Mouse (Mus musculus) midbrain, embryonic 13.5 days (tissue): ENCODE measurements around the gene 2810459M11Rik. TPM values are rescaled to one million over a fixed set of nuclear protein-coding genes. Genes with fewer than 3 reads are reported as not detected.
A peak's percentile ranks its signal among the peaks of the same experiment; 100 is the strongest.

Experiments used
- ATAC-seq: fragments of 200-750 bp; cut with Nextera tagmentation; 2 replicates; pipeline ENCODE4 v1.8.0; 2017; ENCODE audit warnings: mild to moderate bottlenecking, moderate TSS enrichment, moderate library complexity
- H3K27ac ChIP-seq: fragments of 300-500 bp; sonication (generic); 2 replicates; pipeline ENCODE4 v1.5.1; 2015; ENCODE audit warnings: inconsistent platforms, mild to moderate bottlenecking, moderate library complexity
- H3K27me3 ChIP-seq: fragments of 300-500 bp; sonication (generic); 2 replicates; pipeline ENCODE4 v1.6.1; 2015; ENCODE audit warnings: mild to moderate bottlenecking, inconsistent platforms
- H3K36me3 ChIP-seq: fragments of 300-500 bp; sonication (generic); 2 replicates; pipeline ENCODE4 v1.6.1; 2015; ENCODE audit warnings: mild to moderate bottlenecking, inconsistent platforms
- H3K4me1 ChIP-seq: fragments of 300-500 bp; sonication (generic); replicated peaks from 2 replicates; pipeline ENCODE4 v1.6.1; 2015; ENCODE audit warnings: inconsistent platforms
- H3K4me2 ChIP-seq: fragments of 300-500 bp; sonication (generic); replicated peaks from 2 replicates; pipeline ENCODE4 v1.6.1; 2015; ENCODE audit warnings: moderate library complexity, mild to moderate bottlenecking, inconsistent platforms
- H3K4me3 ChIP-seq: fragments of 300-500 bp; sonication (generic); replicated peaks from 2 replicates; pipeline ENCODE4 v1.5.1; 2015; ENCODE audit warnings: mild to moderate bottlenecking, inconsistent platforms
- H3K9ac ChIP-seq: fragments of 300-500 bp; sonication (generic); replicated peaks from 2 replicates; pipeline ENCODE4 v1.6.1; 2015; ENCODE audit warnings: mild to moderate bottlenecking, inconsistent platforms
- H3K9me3 ChIP-seq: fragments of 300-500 bp; sonication (generic); 2 replicates; pipeline ENCODE4 v1.6.1; 2016; ENCODE audit warnings: mild to moderate bottlenecking, inconsistent platforms
- WGBS: fragments of 180-500 bp; shearing (Covaris S2); methylation state at CpG from one replicate; pipeline ENCODE4 v1.1.7; 2015; 5-methylcytosine and 5-hydroxymethylcytosine counted together
- polyA plus RNA-seq: library from polyadenylated mRNA; unstranded; fragments of >200 nt; fragmentation: Nextera tagmentation; extraction: Ambion mirVana; gene quantifications from 2 replicates; pipeline ENCODE4 v1.2.1, GENCODE M21; 2015

The 2810459M11Rik gene
- polyA plus RNA-seq, 1 experiment from 2014 or later = 2.5 TPM

DNA sequence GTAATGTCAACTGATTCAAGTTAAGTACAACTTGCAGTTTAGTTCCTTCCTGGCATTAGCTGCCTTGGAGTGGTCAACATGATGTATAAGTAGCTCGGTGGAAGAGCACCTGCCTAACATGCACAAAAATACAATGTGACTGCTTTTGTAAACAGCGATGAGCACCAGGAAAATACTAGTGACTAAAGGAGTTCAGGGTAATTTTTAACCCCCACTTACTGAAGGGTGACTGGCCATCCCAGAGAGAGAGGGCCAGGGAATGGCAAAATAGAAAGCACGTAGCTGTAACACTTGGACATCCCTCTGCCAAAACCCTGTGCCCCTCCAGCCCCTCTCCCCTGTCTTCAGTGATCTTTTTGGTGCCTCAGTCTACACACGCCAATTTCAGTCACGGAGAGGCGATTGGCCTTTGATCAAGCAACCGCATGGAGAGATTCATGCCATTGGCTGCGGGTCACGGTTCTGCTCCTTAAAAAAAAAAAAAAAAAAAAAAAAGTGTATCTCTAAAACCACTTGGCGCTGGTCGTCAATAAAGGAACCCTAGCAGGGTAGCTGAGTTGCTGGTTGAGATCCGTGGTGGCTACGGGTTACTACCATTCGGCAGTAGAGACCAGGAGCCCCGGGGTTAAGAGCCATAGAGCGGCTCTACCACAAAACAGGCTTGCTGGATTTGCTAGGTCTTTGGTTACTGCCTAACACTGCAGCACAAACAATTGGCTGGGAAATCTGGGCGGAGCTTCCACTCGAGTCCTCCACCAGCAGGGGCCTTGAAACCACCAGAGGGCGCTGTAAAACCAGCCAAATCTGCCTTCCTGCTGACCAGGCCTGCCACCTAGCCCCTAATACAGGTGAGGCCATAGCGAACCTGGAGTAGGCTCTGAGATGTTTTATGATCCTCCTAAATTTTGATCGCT, 13.4 kb downstream of the 2810459M11Rik start:
- no peaks in the 10 kb centered on the region for H3K36me3 ChIP-seq
- no peaks in the 10 kb centered on the region for H3K9me3 ChIP-seq
- H3K4me3 ChIP-seq = peak overlapping the region; percentile 38
- peak overlapping the region; percentile 59 for H3K4me2 ChIP-seq
- 10% methylated on average over 21 of the region's 21 CpGs for WGBS
- peak overlapping the region; percentile 67; the same call in 1 of the 2 replicates for H3K27ac ChIP-seq
- H3K9ac ChIP-seq = peak overlapping the region; percentile 49
- peaks cover 4% of the 10 kb centered on the region; the same call in 1 of the 2 replicates for H3K4me1 ChIP-seq
- peak; percentile 87 for ATAC-seq
- no peaks in the 10 kb centered on the region for H3K27me3 ChIP-seq

GRCm38 (mm10) chr1:86062523-86062922, 16.9 kb downstream of the 2810459M11Rik start:
- Histone ChIP-seq H3K4me2 (no peak overlapping the region), H3K27me3 (no peaks in the 10 kb centered on the region), H3K9me3 (0 out of 2 replicates have a peak, but pooled peaks cover 2% of the 10 kb centered on the region), H3K9ac (no peak overlapping the region), H3K4me1 (peaks cover 18% of the 10 kb centered on the region), H3K36me3 (peaks cover 4% of the 10 kb centered on the region; the same call in 1 of the 2 replicates), H3K27ac (no peak overlapping the region), H3K4me3 (no peak overlapping the region)
- 84% methylated on average over 6 of the region's 6 CpGs for WGBS
- ATAC-seq = no peak

DNA sequence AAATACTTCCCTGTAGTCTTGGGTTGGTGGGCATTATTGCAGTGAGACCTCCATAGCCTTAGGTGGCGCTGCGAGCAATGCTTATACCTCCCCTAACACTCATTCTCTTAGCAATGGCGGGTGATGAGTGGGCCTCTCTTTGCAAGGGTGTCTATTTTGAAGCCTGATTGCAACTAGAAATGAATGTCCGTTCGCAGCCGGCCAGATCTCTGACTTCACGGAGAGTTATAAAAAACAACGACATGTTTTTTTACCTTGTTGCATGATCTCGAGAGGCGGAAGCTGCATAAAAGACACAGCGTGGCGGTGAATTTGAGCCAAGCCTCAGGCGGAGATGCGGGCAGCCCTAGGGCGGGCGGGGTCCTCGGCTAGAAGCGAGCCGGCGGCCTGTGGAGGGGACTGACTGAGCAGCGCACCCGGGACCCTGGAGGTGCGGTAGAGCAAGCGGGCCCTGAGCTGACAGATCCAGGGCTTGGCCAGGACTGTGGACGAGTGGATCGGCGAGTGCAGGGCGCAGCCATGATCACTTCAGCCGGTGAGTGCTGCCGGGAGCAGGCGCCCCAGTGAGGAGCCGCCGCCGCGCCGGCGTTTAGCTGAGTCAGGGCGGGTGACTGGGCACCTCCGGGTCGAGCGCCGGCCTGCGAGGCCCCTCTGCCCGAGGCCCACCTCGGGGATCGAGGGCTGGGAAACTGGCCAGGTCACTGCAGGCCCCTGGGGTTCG, 18.8 kb downstream of the 2810459M11Rik start, which contains the start of gene Psmd1:
Gene Psmd1 (plus strand): TSS at position 117 of the 721 bp plus-strand sequence.
- Histone ChIP-seq H3K4me1 (peaks cover 14% of the 10 kb centered on the region), H3K4me2 (peak within 1 kb of the TSS; percentile 97), H3K36me3 (peaks cover 4% of the 10 kb centered on the region; the same call in 1 of the 2 replicates), H3K27me3 (no peaks in the 10 kb centered on the region), H3K9ac (peak within 1 kb of the TSS; percentile 99), H3K27ac (peak within 1 kb of the TSS; percentile 83), H3K4me3 (peak within 1 kb of the TSS; percentile 98), H3K9me3 (0 out of 2 replicates have a peak, but pooled peaks cover 2% of the 10 kb centered on the region)
- under 1% methylated on average over 47 of the region's 47 CpGs for WGBS
- peak; percentile 97 for ATAC-seq

- no peak for ATAC-seq
- Histone ChIP-seq H3K9ac (no peak overlapping the region), H3K4me2 (no peak overlapping the region), H3K4me3 (no peak overlapping the region), H3K27me3 (no peaks in the 10 kb centered on the region), H3K36me3 (peaks cover 74% of the 10 kb centered on the region), H3K4me1 (no peaks in the 10 kb centered on the region), H3K27ac (no peak overlapping the region), H3K9me3 (no peaks in the 10 kb centered on the region)
- 94% methylated on average over 2 of the region's 2 CpGs for WGBS
Measured at GRCm38 (mm10) chr1:86076565-86076964, 30.9 kb downstream of the 2810459M11Rik start.

GRCm38 (mm10) chr1:86094413-86094812, 48.8 kb downstream of the 2810459M11Rik start:
- Histone ChIP-seq H3K4me3 (no peak overlapping the region), H3K4me2 (no peak overlapping the region), H3K9ac (no peak overlapping the region), H3K27ac (no peak overlapping the region), H3K9me3 (no peaks in the 10 kb centered on the region), H3K27me3 (no peaks in the 10 kb centered on the region), H3K4me1 (no peaks in the 10 kb centered on the region), H3K36me3 (peaks cover 72% of the 10 kb centered on the region)
- 95% methylated on average over 7 of the region's 7 CpGs for WGBS
- no peak for ATAC-seq

GRCm38 (mm10) chr1:86105054-86105453, 59.4 kb downstream of the 2810459M11Rik start:
- Histone ChIP-seq H3K4me2 (no peak overlapping the region), H3K9ac (no peak overlapping the region), H3K36me3 (peaks cover 13% of the 10 kb centered on the region; the same call in 1 of the 2 replicates), H3K9me3 (no peaks in the 10 kb centered on the region), H3K27me3 (no peaks in the 10 kb centered on the region), H3K4me1 (no peaks in the 10 kb centered on the region), H3K4me3 (no peak overlapping the region), H3K27ac (no peak overlapping the region)
- no peak for ATAC-seq
- WGBS = 90% methylated on average over 1 of the region's 1 CpGs

Other genes starting within 250 kb of the 2810459M11Rik start
- 179 and 201 TPM in 2 replicates for gene Itm2c, start 151.6 kb upstream of the 2810459M11Rik start, polyA plus RNA-seq
- 6.4 and 6.5 TPM in 2 replicates for gene 4933407L21Rik, start 117.4 kb upstream of the 2810459M11Rik start, polyA plus RNA-seq
- gene Gpr55, start 84.9 kb upstream of the 2810459M11Rik start, polyA plus RNA-seq = 0.05 and 0.07 TPM in 2 replicates
- 0.27 TPM in 1 of 2 replicates, not detected in the other for gene Spata3, start 29.0 kb upstream of the 2810459M11Rik start, polyA plus RNA-seq
- gene Psmd1, start 18.5 kb downstream of the 2810459M11Rik start, polyA plus RNA-seq = 188 and 201 TPM in 2 replicates
- gene Htr2b, start 66.1 kb downstream of the 2810459M11Rik start, polyA plus RNA-seq = 0.15 and 0.28 TPM in 2 replicates
- gene Gm21972, start 87.8 kb downstream of the 2810459M11Rik start, polyA plus RNA-seq = 0.30 TPM in 1 of 2 replicates, not detected in the other
- gene Armc9, start 108.9 kb downstream of the 2810459M11Rik start, polyA plus RNA-seq = 37.2 and 37.4 TPM in 2 replicates